Mouse (Mus musculus): ENCODE results near the gene Taf6.
"Not testable (repeated sequence)": the region's sequence is repeated elsewhere in the genome, so short reads cannot be mapped to it uniquely, and the experiment has no call there.

The Taf6 gene

GRCm38 (mm10) chr5:138186950-138187638, at the start of gene Taf6, which contains the start of gene Cnpy4:
Gene Taf6 (minus strand): TSS chr5:138187451.
Gene Cnpy4 (plus strand): TSS chr5:138187485.
- ATAC-seq (ENCODE audit: low TSS enrichment): peak; percentile 66

GRCm38 (mm10) chr5:138234224-138234623, 47.0 kb upstream of the Taf6 start:
- no peak for ATAC-seq (ENCODE audit: low TSS enrichment)

- no peak for ATAC-seq (ENCODE audit: low TSS enrichment)
Measured at GRCm38 (mm10) chr5:138233778-138234177, 46.5 kb upstream of the Taf6 start.

- ATAC-seq (ENCODE audit: low TSS enrichment): no peak
Measured at GRCm38 (mm10) chr5:138229511-138229910, 42.3 kb upstream of the Taf6 start.

- ATAC-seq (ENCODE audit: low TSS enrichment): no peak
Measured at GRCm38 (mm10) chr5:138228026-138228425, 40.8 kb upstream of the Taf6 start.

- no peak for ATAC-seq (ENCODE audit: low TSS enrichment)
Measured at GRCm38 (mm10) chr5:138227367-138227766, 40.1 kb upstream of the Taf6 start.

- no peak for ATAC-seq (ENCODE audit: low TSS enrichment)
Measured at GRCm38 (mm10) chr5:138226491-138226890, 39.2 kb upstream of the Taf6 start.

- ATAC-seq (ENCODE audit: low TSS enrichment): no peak
Measured at GRCm38 (mm10) chr5:138225700-138226099, 38.4 kb upstream of the Taf6 start, which contains the start of gene Nxpe5. Gene Nxpe5 (plus strand): TSS chr5:138225898.

- ATAC-seq (ENCODE audit: low TSS enrichment): no peak
Measured at GRCm38 (mm10) chr5:138223287-138223686, 36.0 kb upstream of the Taf6 start.

- peak; percentile 64; the same call in 1 of the 2 replicates for ATAC-seq (ENCODE audit: low TSS enrichment)
Measured at GRCm38 (mm10) chr5:138222111-138222510, 34.9 kb upstream of the Taf6 start.

- ATAC-seq (ENCODE audit: low TSS enrichment): no peak
Measured at GRCm38 (mm10) chr5:138219864-138220263, 32.6 kb upstream of the Taf6 start.

- ATAC-seq (ENCODE audit: low TSS enrichment): not testable (repeated sequence)
Measured at GRCm38 (mm10) chr5:138216632-138217031, 29.4 kb upstream of the Taf6 start.

- no peak for ATAC-seq (ENCODE audit: low TSS enrichment)
Measured at GRCm38 (mm10) chr5:138207873-138208272, 20.6 kb upstream of the Taf6 start.

- no peak for ATAC-seq (ENCODE audit: low TSS enrichment)
Measured at GRCm38 (mm10) chr5:138207253-138207652, 20.0 kb upstream of the Taf6 start.

- no peak for ATAC-seq (ENCODE audit: low TSS enrichment)
Measured at GRCm38 (mm10) chr5:138202086-138202485, 14.8 kb upstream of the Taf6 start.

GRCm38 (mm10) chr5:138199576-138199975, 12.3 kb upstream of the Taf6 start:
- peak; percentile 55; the same call in 1 of the 2 replicates for ATAC-seq (ENCODE audit: low TSS enrichment)

GRCm38 (mm10) chr5:138195463-138195862, 8.2 kb upstream of the Taf6 start:
- no peak for ATAC-seq (ENCODE audit: low TSS enrichment)

GRCm38 (mm10) chr5:138194755-138195345, 7.6 kb upstream of the Taf6 start:
- ATAC-seq (ENCODE audit: low TSS enrichment): peak; percentile 51

GRCm38 (mm10) chr5:138193771-138194727, 6.8 kb upstream of the Taf6 start, which contains the start of gene Mblac1:
Gene Mblac1 (plus strand): TSS chr5:138194314.
- peak; percentile 93 for ATAC-seq (ENCODE audit: low TSS enrichment)

GRCm38 (mm10) chr5:138187661-138188306, 533 bp upstream of the Taf6 start:
- peak; percentile 95 for ATAC-seq (ENCODE audit: low TSS enrichment)

- ATAC-seq (ENCODE audit: low TSS enrichment): no peak
Measured at GRCm38 (mm10) chr5:138173217-138173616, 14.0 kb downstream of the Taf6 start.

Measured in frontal cortex, adult (tissue).